Mouse (Mus musculus) stomach, postnatal 0 days (tissue): ENCODE results near the gene Scamp4. TPM values are rescaled to one million over a fixed set of nuclear protein-coding genes. Genes with fewer than 3 reads are reported as not detected.

Source experiments
- ATAC-seq: fragments of 200-750 bp; cut with Nextera tagmentation; 2 replicates; pipeline ENCODE4 v1.8.0; 2017; ENCODE audit not compliant: low FRiP score, low TSS enrichment
- DNase-seq: peaks from one replicate; pipeline ENCODE4 v3.0.0-alpha.2; 2016; ENCODE audit warnings: low spot score
- H3K27ac ChIP-seq: fragments of 300-500 bp; sonication (generic); replicated peaks from 2 replicates; pipeline ENCODE4 v1.5.1; 2014; ENCODE audit warnings: mild to moderate bottlenecking, control low read depth
- H3K27me3 ChIP-seq: fragments of 300-500 bp; sonication (generic); 2 replicates; pipeline ENCODE4 v1.6.1; 2014; ENCODE audit warnings: low read length; ENCODE audit not compliant: control insufficient read depth, insufficient read depth
- H3K36me3 ChIP-seq: fragments of 300-500 bp; sonication (generic); 2 replicates; pipeline ENCODE4 v1.6.1; 2014; ENCODE audit warnings: low read length, mixed read lengths; ENCODE audit not compliant: control insufficient read depth, insufficient read depth
- H3K4me1 ChIP-seq: fragments of 300-500 bp; sonication (generic); replicated peaks from 2 replicates; pipeline ENCODE4 v1.6.1; 2014; ENCODE audit warnings: antibody characterized with exemption; ENCODE audit not compliant: control insufficient read depth, insufficient read depth
- H3K4me2 ChIP-seq: fragments of 300-500 bp; sonication (generic); replicated peaks from 2 replicates; pipeline ENCODE4 v1.6.1; 2014; ENCODE audit warnings: low read depth, mild to moderate bottlenecking, control low read depth, moderate library complexity
- H3K4me3 ChIP-seq: fragments of 300-500 bp; sonication (generic); 2 replicates; pipeline ENCODE4 v1.5.1; 2014; ENCODE audit warnings: low read depth, low read length, control low read depth
- H3K9ac ChIP-seq: fragments of 300-500 bp; sonication (generic); 2 replicates; pipeline ENCODE4 v1.6.1; 2014; ENCODE audit warnings: mild to moderate bottlenecking, low read length, control low read depth, mixed read lengths
- H3K9me3 ChIP-seq: fragments of 300-500 bp; sonication (generic); 2 replicates; pipeline ENCODE4 v1.6.1; 2016; ENCODE audit warnings: low read length; ENCODE audit not compliant: control insufficient read depth
- CTCF ChIP-seq: IDR thresholded peaks from 2 replicates; pipeline ENCODE4 v1.5.1; 2016; ENCODE audit warnings: antibody characterized with exemption, low read depth, mild to moderate bottlenecking, moderate library complexity
- EP300 ChIP-seq: optimal IDR thresholded peaks from 2 replicates; pipeline ENCODE3; 2016; ENCODE audit warnings: antibody characterized with exemption
- WGBS: fragments of 180-500 bp; shearing (Covaris S2); extraction: QIAGEN DNeasy Blood & Tissue Kit; methylation state at CpG from one replicate; pipeline ENCODE4 v1.1.7; 2014; 5-methylcytosine and 5-hydroxymethylcytosine counted together
- polyA plus RNA-seq: library from polyadenylated mRNA; unstranded; fragments of >200 nt; fragmentation: Nextera tagmentation; extraction: Ambion mirVana; gene quantifications from 2 replicates; pipeline ENCODE4 v1.2.1, GENCODE M21; 2015

The Scamp4 gene
- polyA plus RNA-seq, 1 experiment from 2014 or later = 67.8 TPM

DNA sequence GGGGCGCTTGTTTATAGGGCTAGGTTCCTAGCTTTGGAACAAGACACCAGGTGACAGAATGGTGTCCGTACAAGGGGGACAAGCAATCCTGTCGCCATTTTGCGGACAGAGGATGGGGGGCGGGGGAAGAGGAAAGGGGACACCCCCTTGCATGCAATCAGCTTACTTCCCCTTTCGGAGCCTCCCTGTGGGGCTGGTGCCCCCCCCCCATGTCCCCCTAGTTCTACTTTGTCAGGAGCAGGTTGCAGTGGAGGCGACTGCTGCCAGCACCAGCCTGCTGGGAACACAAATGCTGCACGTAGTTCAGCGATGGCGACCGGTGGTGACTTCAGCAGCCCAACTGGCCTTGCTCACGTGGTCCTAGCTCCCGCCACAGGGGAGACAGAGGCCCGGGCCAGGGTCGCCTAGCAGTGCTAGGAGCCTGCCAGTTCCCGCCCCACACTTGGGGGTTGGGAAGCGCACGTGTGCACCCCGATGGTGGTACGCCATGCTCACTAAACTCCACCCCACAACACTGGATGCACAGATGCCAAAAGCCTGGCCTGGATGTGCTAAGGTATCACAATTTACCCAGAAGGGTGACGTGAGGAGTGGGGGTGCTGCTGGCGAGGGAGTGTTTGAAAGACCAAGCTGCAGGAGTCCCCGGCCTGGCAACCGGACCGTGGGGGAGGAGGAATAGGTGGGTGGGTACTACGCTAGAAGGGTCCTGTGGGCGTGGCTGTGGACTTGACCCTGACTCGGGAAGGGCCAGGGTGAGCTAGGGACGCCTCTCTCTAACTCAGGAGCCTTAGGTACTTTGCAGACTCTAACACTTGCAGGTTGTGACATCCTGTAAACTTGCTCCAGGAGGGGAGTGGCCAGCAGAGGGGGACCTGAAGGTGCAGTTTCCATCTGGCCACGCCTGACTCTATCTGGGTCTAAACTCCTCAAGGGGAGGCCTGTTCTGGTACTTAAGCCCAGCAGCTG lies 31.5 kb upstream of the Scamp4 start:
- Histone ChIP-seq H3K27ac (no peak overlapping the region), H3K9me3 (no peaks in the 10 kb centered on the region), H3K9ac (peak overlapping the region; percentile 35), H3K4me3 (no peak overlapping the region), H3K27me3 (no peaks in the 10 kb centered on the region), H3K4me1 (peaks cover 18% of the 10 kb centered on the region), H3K36me3 (no peaks in the 10 kb centered on the region), H3K4me2 (peak overlapping the region; percentile 32)
- TF ChIP-seq CTCF = no peak
- no peak for TF ChIP-seq EP300
- DNase-seq (no peak), ATAC-seq (0 out of 2 replicates have a peak, but pooled peaks have one; percentile 11)
- 21% methylated on average over 29 of the region's 30 CpGs for WGBS

DNA sequence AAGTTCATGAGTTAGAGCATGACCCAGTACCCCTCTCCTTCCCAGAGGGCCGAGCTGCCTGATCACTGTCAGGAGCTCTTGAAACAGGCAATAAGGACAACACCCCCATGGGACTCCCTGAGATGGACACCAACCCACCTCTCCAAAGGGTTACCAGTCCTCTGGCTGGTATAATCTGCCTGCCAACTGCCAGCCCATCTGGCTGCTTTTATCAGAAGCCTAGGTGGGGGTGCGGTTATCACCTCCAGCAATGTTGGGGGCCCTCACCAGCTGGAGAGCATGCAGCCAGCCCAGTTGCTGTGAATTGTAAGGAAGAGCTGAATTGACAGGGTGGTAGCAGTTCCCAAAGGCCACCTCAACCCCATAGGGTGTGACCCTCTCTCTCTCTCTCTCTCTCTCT lies 30.2 kb upstream of the Scamp4 start:
- ATAC-seq = no peak
- Histone ChIP-seq H3K9me3 (no peaks in the 10 kb centered on the region), H3K4me3 (no peak overlapping the region), H3K9ac (no peak overlapping the region), H3K36me3 (no peaks in the 10 kb centered on the region), H3K27me3 (no peaks in the 10 kb centered on the region), H3K4me1 (peaks cover 18% of the 10 kb centered on the region), H3K4me2 (no peak overlapping the region), H3K27ac (no peak overlapping the region)
- no peak for DNase-seq
- TF ChIP-seq EP300 (no peak), CTCF (no peak)
- 80% methylated on average over 2 of the region's 2 CpGs for WGBS

GRCm38 (mm10) chr10:80573944-80574343 lies 28.7 kb upstream of the Scamp4 start:
- Histone ChIP-seq H3K27me3 (no peaks in the 10 kb centered on the region), H3K4me3 (no peak overlapping the region), H3K9ac (no peak overlapping the region), H3K9me3 (no peaks in the 10 kb centered on the region), H3K27ac (0 out of 2 replicates have a peak overlapping the region, but pooled peaks have one; percentile 18), H3K4me2 (no peak overlapping the region), H3K4me1 (peaks cover 18% of the 10 kb centered on the region), H3K36me3 (no peaks in the 10 kb centered on the region)
- ATAC-seq (no peak), DNase-seq (no peak)
- TF ChIP-seq CTCF (no peak), EP300 (no peak)
- WGBS = 47% methylated on average over 9 of the region's 9 CpGs

GRCm38 (mm10) chr10:80574896-80575295 lies 27.8 kb upstream of the Scamp4 start:
- no peaks in the 10 kb centered on the region for H3K36me3 ChIP-seq
- no peaks in the 10 kb centered on the region for H3K9me3 ChIP-seq
- TF ChIP-seq CTCF (no peak), EP300 (no peak)
- no peak overlapping the region for H3K4me2 ChIP-seq
- WGBS = 73% methylated on average over 3 of the region's 3 CpGs
- no peak overlapping the region for H3K9ac ChIP-seq
- H3K4me3 ChIP-seq = no peak overlapping the region
- no peak for ATAC-seq
- peaks cover 16% of the 10 kb centered on the region for H3K4me1 ChIP-seq
- no peak overlapping the region for H3K27ac ChIP-seq
- DNase-seq = no peak
- H3K27me3 ChIP-seq = no peaks in the 10 kb centered on the region

- Histone ChIP-seq H3K36me3 (no peaks in the 10 kb centered on the region), H3K9me3 (no peaks in the 10 kb centered on the region), H3K4me3 (peak overlapping the region; percentile 75), H3K27me3 (no peaks in the 10 kb centered on the region), H3K9ac (peak overlapping the region; percentile 75), H3K27ac (no peak overlapping the region), H3K4me2 (peak overlapping the region; percentile 92), H3K4me1 (peaks cover 12% of the 10 kb centered on the region)
- WGBS = 7% methylated on average over 17 of the region's 17 CpGs
- no peak for TF ChIP-seq CTCF
- TF ChIP-seq EP300 = no peak
- DNase-seq (no peak), ATAC-seq (no peak)
These were observed 26.7 kb upstream of the Scamp4 start for GRCm38 (mm10) chr10:80575925-80576324.
